Mouse (Mus musculus): ENCODE data around the gene Mvd. TPM values are rescaled to one million over a fixed set of nuclear protein-coding genes. Genes with fewer than 3 reads are reported as not detected.

Gene Mvd
- polyA plus RNA-seq, 1 experiment, result 60.4 TPM

DNA sequence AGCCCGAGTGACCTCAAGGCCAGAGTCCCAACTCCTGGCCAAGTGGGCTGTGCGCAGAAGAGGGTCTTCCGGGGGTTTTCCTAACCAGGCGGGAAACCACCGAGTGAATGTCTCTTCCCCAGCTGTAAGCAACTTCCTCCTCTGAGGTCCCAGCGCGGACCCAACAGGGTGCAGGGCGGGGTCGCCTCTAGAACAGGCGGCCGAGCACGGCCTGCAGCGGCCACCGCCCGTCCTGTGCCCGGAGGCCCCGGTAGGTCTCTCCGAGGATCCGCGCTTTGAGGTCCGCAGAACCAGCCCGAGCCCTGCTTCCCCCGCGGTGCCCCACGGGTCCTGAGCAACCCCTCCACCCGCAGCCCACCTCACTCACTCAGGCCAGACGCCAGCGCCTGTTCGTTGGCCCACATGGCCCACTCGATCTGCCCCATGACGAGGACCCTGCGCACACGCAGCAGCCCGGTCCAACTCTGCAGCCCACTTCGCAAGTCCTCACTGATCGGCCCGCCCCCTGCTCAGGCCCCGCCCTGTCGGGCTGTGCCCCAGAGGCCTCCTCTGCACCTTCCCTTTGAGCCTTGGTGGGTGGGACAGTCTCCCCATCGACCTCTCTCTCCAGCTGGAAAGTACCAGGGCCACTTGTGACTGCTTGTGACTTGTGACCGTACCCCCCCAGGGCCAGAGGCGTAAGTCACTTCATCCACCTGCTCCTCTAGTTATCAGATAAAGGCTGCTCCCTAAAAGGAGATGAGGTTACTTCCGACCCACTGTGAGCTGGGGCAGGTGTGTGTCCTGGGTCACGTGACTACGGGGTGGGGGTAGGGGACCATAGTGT is 10.6 kb downstream of the Mvd start, which contains the start of gene Cyba:
Gene Cyba, minus strand, starts transcription at position 488 of the 826 bp plus-strand sequence.
- Histone ChIP-seq H3K27ac (ENCODE audit: insufficient read depth, low read length) (peak within 1 kb of the TSS; percentile 10; the same call in 1 of the 2 replicates), H3K9me3 (replicated peaks; ENCODE audit: control insufficient read depth, insufficient read depth, low read length, poor library complexity, severe bottlenecking) (no peaks in the 10 kb centered on the region), H3K36me3 (ENCODE audit: control insufficient read depth, insufficient read depth, low read length, poor library complexity, severe bottlenecking) (peaks cover 14% of the 10 kb centered on the region), H3K4me3 (ENCODE audit: low read depth, low read length) (peak within 1 kb of the TSS; percentile 75), H3K9ac (ENCODE audit: low read depth, poor library complexity, severe bottlenecking) (peak within 1 kb of the TSS; percentile 71), H3K4me1 (ENCODE audit: control insufficient read depth, insufficient read depth, low read length) (no peaks in the 10 kb centered on the region), H3K27me3 (ENCODE audit: control insufficient read depth, insufficient read depth, low read length, poor library complexity, severe bottlenecking) (no peaks in the 10 kb centered on the region)
- no peak for TF ChIP-seq CTCF (IDR thresholded peaks at IDR 0.05; ENCODE audit: low read depth, low read length)
- TF ChIP-seq POLR2A (IDR thresholded peaks at IDR 0.05; ENCODE audit: insufficient read depth, low read length), result peak; percentile 68
- TF ChIP-seq EP300 (IDR thresholded peaks at IDR 0.05; ENCODE audit: insufficient read depth, low read depth, low read length), result peak; percentile 76; the same call in 1 of the 2 replicates

DNA sequence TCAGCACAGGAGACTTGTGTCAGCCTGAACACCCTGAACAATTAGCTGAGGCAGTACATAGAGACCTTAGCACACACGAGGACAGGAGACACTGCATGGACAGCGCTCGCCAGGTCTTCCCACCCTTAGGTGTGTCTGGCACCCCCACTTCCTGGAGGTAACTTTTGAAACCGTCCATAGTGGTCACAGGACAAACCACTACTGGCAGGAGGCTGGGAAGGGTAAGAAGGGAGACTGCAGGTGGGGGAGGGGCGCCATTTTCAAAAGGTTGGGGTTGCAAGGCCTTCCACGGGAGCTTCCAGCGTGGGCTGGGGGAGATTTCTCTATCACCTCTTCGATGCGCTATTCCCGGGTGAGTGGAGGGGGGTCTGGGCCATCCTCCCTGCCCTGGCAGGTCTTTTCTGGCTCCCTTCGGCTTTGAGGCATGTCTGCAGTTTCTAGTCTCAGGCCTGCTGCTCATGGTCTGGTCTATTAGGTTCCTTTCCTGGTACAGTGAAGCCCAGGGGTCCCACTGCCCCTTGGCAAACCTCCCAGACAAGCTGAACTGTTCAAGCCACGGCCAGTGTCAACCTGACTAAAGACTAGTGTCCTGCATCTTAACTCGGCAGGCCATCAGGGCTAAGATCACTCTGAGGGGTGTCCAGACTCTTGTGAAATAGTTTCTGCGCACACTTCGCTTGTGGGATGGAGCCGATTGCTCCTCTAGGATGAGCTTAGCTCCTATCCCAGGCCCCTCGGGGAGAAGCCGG is 11.4 kb downstream of the Mvd start:
- H3K4me1 ChIP-seq (ENCODE audit: control insufficient read depth, insufficient read depth, low read length), result no peaks in the 10 kb centered on the region

DNA sequence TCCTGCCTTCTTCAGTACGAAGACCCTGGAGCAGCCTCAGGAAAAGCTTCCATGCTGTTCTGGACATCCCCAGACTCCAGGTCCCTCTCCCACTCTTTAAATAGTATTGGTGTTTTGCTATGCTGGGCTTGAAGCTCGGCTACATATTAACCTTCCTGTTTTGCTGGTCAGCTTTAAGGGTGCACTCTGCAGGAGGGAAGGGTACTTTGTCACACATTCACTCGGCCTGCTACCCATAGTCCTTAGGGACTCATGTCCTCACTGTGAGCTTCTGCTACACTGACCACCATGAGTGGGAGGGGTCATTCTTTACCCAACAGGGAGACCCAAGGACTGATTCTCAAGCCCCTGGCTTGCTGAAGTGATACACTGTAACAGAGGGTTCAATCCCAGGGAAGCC is 12.6 kb downstream of the Mvd start:
- Histone ChIP-seq H3K9me3 (replicated peaks; ENCODE audit: control insufficient read depth, insufficient read depth, low read length, poor library complexity, severe bottlenecking) (no peaks in the 10 kb centered on the region), H3K27me3 (ENCODE audit: control insufficient read depth, insufficient read depth, low read length, poor library complexity, severe bottlenecking) (no peaks in the 10 kb centered on the region), H3K36me3 (ENCODE audit: control insufficient read depth, insufficient read depth, low read length, poor library complexity, severe bottlenecking) (peaks cover 4% of the 10 kb centered on the region), H3K9ac (ENCODE audit: low read depth, poor library complexity, severe bottlenecking) (no peak overlapping the region), H3K4me1 (ENCODE audit: control insufficient read depth, insufficient read depth, low read length) (no peaks in the 10 kb centered on the region), H3K27ac (ENCODE audit: insufficient read depth, low read length) (no peak overlapping the region), H3K4me3 (ENCODE audit: low read depth, low read length) (no peak overlapping the region)
- TF ChIP-seq CTCF (IDR thresholded peaks at IDR 0.05; ENCODE audit: low read depth, low read length) (no peak), EP300 (IDR thresholded peaks at IDR 0.05; ENCODE audit: insufficient read depth, low read depth, low read length) (no peak), POLR2A (IDR thresholded peaks at IDR 0.05; ENCODE audit: insufficient read depth, low read length) (no peak)

More for the DNA sequence above, 11.4 kb downstream of the Mvd start:
- no peak overlapping the region for H3K27ac ChIP-seq (ENCODE audit: insufficient read depth, low read length)
- peak overlapping the region; percentile 71 for H3K9ac ChIP-seq (ENCODE audit: low read depth, poor library complexity, severe bottlenecking)
- peaks cover 14% of the 10 kb centered on the region for H3K36me3 ChIP-seq (ENCODE audit: control insufficient read depth, insufficient read depth, low read length, poor library complexity, severe bottlenecking)
- H3K4me3 ChIP-seq (ENCODE audit: low read depth, low read length), result peak overlapping the region; percentile 75
- no peaks in the 10 kb centered on the region for H3K27me3 ChIP-seq (ENCODE audit: control insufficient read depth, insufficient read depth, low read length, poor library complexity, severe bottlenecking)
- H3K9me3 ChIP-seq (replicated peaks; ENCODE audit: control insufficient read depth, insufficient read depth, low read length, poor library complexity, severe bottlenecking), result no peaks in the 10 kb centered on the region
- TF ChIP-seq POLR2A (IDR thresholded peaks at IDR 0.05; ENCODE audit: insufficient read depth, low read length), result no peak
- no peak for TF ChIP-seq EP300 (IDR thresholded peaks at IDR 0.05; ENCODE audit: insufficient read depth, low read depth, low read length)
- TF ChIP-seq CTCF (IDR thresholded peaks at IDR 0.05; ENCODE audit: low read depth, low read length), result no peak

DNA sequence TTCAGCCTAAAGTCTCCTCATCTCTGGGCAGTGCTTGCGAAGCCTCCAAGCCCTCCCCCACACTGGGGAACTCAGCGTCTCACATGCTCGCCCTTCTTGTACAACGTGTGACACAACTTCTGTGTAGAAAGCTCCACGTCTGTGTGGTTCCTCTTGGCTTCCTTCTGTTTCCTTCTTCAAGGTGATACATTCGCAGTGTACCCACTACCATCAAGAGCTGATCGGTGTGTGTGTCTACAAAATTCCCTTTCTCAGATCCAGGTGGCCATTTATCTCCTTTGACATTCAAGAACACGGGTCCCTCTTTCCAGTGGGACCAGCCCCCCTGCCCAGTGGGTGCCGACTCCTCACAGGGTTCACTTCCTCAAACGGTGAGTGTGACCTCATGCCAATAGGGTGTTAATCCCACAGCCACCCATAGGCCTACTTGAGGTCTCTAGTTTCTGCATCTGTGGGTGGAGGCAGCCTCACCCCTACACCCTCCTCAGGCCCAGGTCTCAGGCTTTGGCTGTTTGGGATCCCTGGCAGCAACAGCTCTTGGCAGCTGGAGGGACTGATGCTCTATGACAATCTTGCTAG is 13.1 kb downstream of the Mvd start:
- no peak for TF ChIP-seq CTCF (IDR thresholded peaks at IDR 0.05; ENCODE audit: low read depth, low read length)
- TF ChIP-seq EP300 (IDR thresholded peaks at IDR 0.05; ENCODE audit: insufficient read depth, low read depth, low read length), result no peak
- TF ChIP-seq POLR2A (IDR thresholded peaks at IDR 0.05; ENCODE audit: insufficient read depth, low read length), result no peak
- Histone ChIP-seq H3K9ac (ENCODE audit: low read depth, poor library complexity, severe bottlenecking) (no peak overlapping the region), H3K4me3 (ENCODE audit: low read depth, low read length) (no peak overlapping the region), H3K27ac (ENCODE audit: insufficient read depth, low read length) (no peak overlapping the region), H3K9me3 (replicated peaks; ENCODE audit: control insufficient read depth, insufficient read depth, low read length, poor library complexity, severe bottlenecking) (no peaks in the 10 kb centered on the region), H3K36me3 (ENCODE audit: control insufficient read depth, insufficient read depth, low read length, poor library complexity, severe bottlenecking) (peaks cover 4% of the 10 kb centered on the region), H3K4me1 (ENCODE audit: control insufficient read depth, insufficient read depth, low read length) (no peaks in the 10 kb centered on the region), H3K27me3 (ENCODE audit: control insufficient read depth, insufficient read depth, low read length, poor library complexity, severe bottlenecking) (no peaks in the 10 kb centered on the region)

DNA sequence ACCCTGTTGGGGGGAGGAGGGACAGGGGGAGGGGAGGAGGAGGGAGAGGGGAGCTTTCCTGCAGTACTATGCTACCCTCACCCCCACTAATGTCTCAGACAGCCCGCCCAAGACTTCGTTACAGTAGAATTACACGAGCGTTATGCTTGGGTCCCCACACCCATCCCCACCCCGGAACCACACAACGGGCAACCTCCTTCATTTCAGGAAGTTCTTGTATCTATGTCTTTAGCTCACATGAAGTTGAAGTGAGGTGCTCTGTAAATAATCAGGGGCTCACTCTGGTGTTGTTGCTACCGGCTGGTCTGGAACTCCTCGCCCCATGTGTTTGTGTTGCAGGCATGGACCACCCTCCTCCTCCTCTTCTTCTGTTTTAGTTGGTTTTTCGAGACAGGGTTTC is 15.1 kb downstream of the Mvd start:
- no peak overlapping the region for H3K9ac ChIP-seq (ENCODE audit: low read depth, poor library complexity, severe bottlenecking)
- no peak overlapping the region for H3K4me3 ChIP-seq (ENCODE audit: low read depth, low read length)
- TF ChIP-seq CTCF (IDR thresholded peaks at IDR 0.05; ENCODE audit: low read depth, low read length), result no peak
- TF ChIP-seq EP300 (IDR thresholded peaks at IDR 0.05; ENCODE audit: insufficient read depth, low read depth, low read length), result no peak

More for the DNA sequence above, 15.1 kb downstream of the Mvd start:
- H3K36me3 ChIP-seq (ENCODE audit: control insufficient read depth, insufficient read depth, low read length, poor library complexity, severe bottlenecking), result no peaks in the 10 kb centered on the region
- H3K27ac ChIP-seq (ENCODE audit: insufficient read depth, low read length), result no peak overlapping the region
- peaks cover 3% of the 10 kb centered on the region for H3K4me1 ChIP-seq (ENCODE audit: control insufficient read depth, insufficient read depth, low read length)
- H3K27me3 ChIP-seq (ENCODE audit: control insufficient read depth, insufficient read depth, low read length, poor library complexity, severe bottlenecking), result no peaks in the 10 kb centered on the region
- H3K9me3 ChIP-seq (replicated peaks; ENCODE audit: control insufficient read depth, insufficient read depth, low read length, poor library complexity, severe bottlenecking), result no peaks in the 10 kb centered on the region
